ENCODE assay signal across 34 mouse cellular contexts in genomic region chr5:140230818-140231217, GRCm38 (mm10).
"Had no signal": no experiment of that assay in that cellular context is flagged by ENCODE, and none has a peak within 500 bp of the region (broad histone marks: within the 10 kb centered on the region; RNA-seq: fewer than 3 reads in every experiment).

No protein-coding gene starts in this region.

- H3K9ac ChIP-seq: heart, embryonic 12.5 days; heart, embryonic 13.5 days; heart, embryonic 15.5 days; hindbrain, embryonic 12.5 days; hindbrain, embryonic 13.5 days; hindbrain, embryonic 14.5 days; hindbrain, embryonic 15.5 days; intestine, embryonic 15.5 days; kidney, embryonic 15.5 days had no signal

- H3K4me1 ChIP-seq: heart, embryonic 13.5 days; heart, embryonic 15.5 days; hindbrain, embryonic 15.5 days; intestine, embryonic 15.5 days had no signal

- H3K27ac ChIP-seq: heart, embryonic 13.5 days; heart, embryonic 15.5 days; hindbrain, embryonic 10.5 days; hindbrain, embryonic 12.5 days; hindbrain, embryonic 13.5 days; hindbrain, embryonic 14.5 days; hindbrain, embryonic 15.5 days; hindbrain, postnatal 0 days; intestine, embryonic 15.5 days; kidney, embryonic 15.5 days; kidney, postnatal 0 days; layer of hippocampus, adult 2 months; left cerebral cortex, adult 2 months had no signal

- H3K36me3 ChIP-seq: heart, embryonic 12.5 days; heart, embryonic 13.5 days; heart, embryonic 15.5 days; hindbrain, embryonic 12.5 days; hindbrain, embryonic 13.5 days; hindbrain, embryonic 15.5 days; kidney, embryonic 15.5 days had no signal

- H3K27me3 ChIP-seq: heart, embryonic 12.5 days; heart, embryonic 13.5 days; heart, embryonic 15.5 days; hindbrain, embryonic 12.5 days; hindbrain, embryonic 13.5 days; hindbrain, embryonic 15.5 days; intestine, embryonic 15.5 days; kidney, embryonic 15.5 days had no signal

- DNase-seq: heart, postnatal 10 days; heart, postnatal 14 days; heart, postnatal 36 days; heart, postnatal 4 days; kidney, adult 11 months; kidney, adult 18-20 months; kidney, adult 2 months; kidney, adult 8-10 months; kidney, adult 9 months; kidney, postnatal 10 days; kidney, postnatal 14 days; kidney, postnatal 25 days; kidney, postnatal 36 days; kidney, postnatal 4 days; layer of hippocampus, adult 9-11 months; layer of hippocampus, postnatal 36 days had no signal

- H3K4me3 ChIP-seq: heart, embryonic 12.5 days; heart, embryonic 13.5 days; heart, embryonic 15.5 days; hindbrain, embryonic 10.5 days; hindbrain, embryonic 12.5 days; hindbrain, embryonic 13.5 days; hindbrain, embryonic 15.5 days; intestine, embryonic 15.5 days; kidney, embryonic 15.5 days; layer of hippocampus, adult 2 months; left cerebral cortex, adult 2 months had no signal

- ATAC-seq: hindbrain, embryonic 16.5 days; hindbrain, postnatal 0 days; inflammation-experienced regulatory T-cells, adult 6 months; intestine, embryonic 15.5 days; intestine, embryonic 16.5 days; intestine, postnatal 0 days had no signal
